Mouse (Mus musculus): ENCODE data around the gene Igsf9.
A peak's percentile ranks its signal among the peaks of the same experiment; 100 is the strongest.

The Igsf9 gene

GRCm38 (mm10) chr1:172469373-172469772 is 12.2 kb upstream of the Igsf9 start:
- no peak for DNase-seq

GRCm38 (mm10) chr1:172469810-172470448 is 11.7 kb upstream of the Igsf9 start:
- DNase-seq, result no peak

- DNase-seq, result no peak
These were observed 8.7 kb upstream of the Igsf9 start for GRCm38 (mm10) chr1:172472909-172473308.

- no peak for DNase-seq
These were observed 7.4 kb upstream of the Igsf9 start for GRCm38 (mm10) chr1:172474196-172474595.

GRCm38 (mm10) chr1:172475054-172475741 is 6.4 kb upstream of the Igsf9 start, which contains the start of gene Slamf9:
TSS of gene Slamf9 (plus strand) at chr1:172475358.
- DNase-seq, result no peak

- no peak for DNase-seq
These were observed 3.6 kb upstream of the Igsf9 start for GRCm38 (mm10) chr1:172478020-172478419.

GRCm38 (mm10) chr1:172480376-172480775 is 1.2 kb upstream of the Igsf9 start:
- DNase-seq, result no peak

- DNase-seq, result no peak
These were observed 477 bp upstream of the Igsf9 start for GRCm38 (mm10) chr1:172481111-172481510.

- no peak for DNase-seq
These were observed 1.2 kb downstream of the Igsf9 start for GRCm38 (mm10) chr1:172482518-172483360.

- no peak for DNase-seq
These were observed 1.7 kb downstream of the Igsf9 start for GRCm38 (mm10) chr1:172483361-172483660.

- no peak for DNase-seq
These were observed 2.6 kb downstream of the Igsf9 start for GRCm38 (mm10) chr1:172484236-172484635.

GRCm38 (mm10) chr1:172484671-172485070 is 3.1 kb downstream of the Igsf9 start:
- no peak for DNase-seq

GRCm38 (mm10) chr1:172485821-172486220 is 4.2 kb downstream of the Igsf9 start:
- DNase-seq, result no peak

GRCm38 (mm10) chr1:172486236-172486635 is 4.6 kb downstream of the Igsf9 start:
- DNase-seq, result no peak

GRCm38 (mm10) chr1:172486651-172487050 is 5.1 kb downstream of the Igsf9 start:
- no peak for DNase-seq

- no peak for DNase-seq
These were observed 6.3 kb downstream of the Igsf9 start for GRCm38 (mm10) chr1:172487859-172488258.

- no peak for DNase-seq
These were observed 7.2 kb downstream of the Igsf9 start for GRCm38 (mm10) chr1:172488831-172489230.

GRCm38 (mm10) chr1:172489585-172490250 is 8.1 kb downstream of the Igsf9 start:
- DNase-seq, result no peak

GRCm38 (mm10) chr1:172490261-172490661 is 8.7 kb downstream of the Igsf9 start:
- DNase-seq, result peak; percentile 87

GRCm38 (mm10) chr1:172492047-172492446 is 10.5 kb downstream of the Igsf9 start:
- no peak for DNase-seq

- DNase-seq, result no peak
These were observed 11.9 kb downstream of the Igsf9 start for GRCm38 (mm10) chr1:172493516-172493915.

GRCm38 (mm10) chr1:172496030-172496429 is 14.4 kb downstream of the Igsf9 start:
- no peak for DNase-seq

- no peak for DNase-seq
These were observed 15.8 kb downstream of the Igsf9 start for GRCm38 (mm10) chr1:172497428-172497827.
